Mouse (Mus musculus) neural tube, embryonic 10.5 days (tissue): ENCODE data around the gene H2al1a.
"Not testable (repeated sequence)": the region's sequence is repeated elsewhere in the genome, so short reads cannot be mapped to it uniquely, and the experiment has no call there.

Experiments
- DNase-seq: peaks from one replicate; pipeline ENCODE4 v3.0.0-alpha.2; 2017; ENCODE audit warnings: low spot score; ENCODE audit errors: extremely low spot score

Gene H2al1a

DNA sequence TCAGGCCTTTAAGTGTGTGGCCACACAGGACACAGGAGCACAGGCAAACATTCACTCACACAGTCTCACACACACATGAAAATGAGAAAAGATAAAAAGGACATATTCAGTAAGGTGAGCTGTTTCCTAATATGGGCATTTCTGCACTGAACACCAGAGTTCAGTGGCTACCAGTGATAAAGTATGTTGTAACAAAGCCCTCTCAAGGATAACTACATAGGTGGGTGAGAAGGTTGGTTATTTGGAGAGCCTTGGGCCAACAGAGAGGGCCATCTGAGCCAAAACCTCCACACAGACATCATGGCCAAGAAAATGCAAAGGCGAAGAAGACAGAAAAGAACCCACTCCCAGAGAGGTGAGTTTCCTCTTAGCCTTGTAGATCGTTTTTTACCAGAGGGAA is 28.5 kb downstream of the H2al1a start, which contains the start of gene H2al1j:
TSS of gene H2al1j (plus strand) at position 301 of the 400 bp plus-strand sequence.
- not testable (repeated sequence) for DNase-seq

DNA sequence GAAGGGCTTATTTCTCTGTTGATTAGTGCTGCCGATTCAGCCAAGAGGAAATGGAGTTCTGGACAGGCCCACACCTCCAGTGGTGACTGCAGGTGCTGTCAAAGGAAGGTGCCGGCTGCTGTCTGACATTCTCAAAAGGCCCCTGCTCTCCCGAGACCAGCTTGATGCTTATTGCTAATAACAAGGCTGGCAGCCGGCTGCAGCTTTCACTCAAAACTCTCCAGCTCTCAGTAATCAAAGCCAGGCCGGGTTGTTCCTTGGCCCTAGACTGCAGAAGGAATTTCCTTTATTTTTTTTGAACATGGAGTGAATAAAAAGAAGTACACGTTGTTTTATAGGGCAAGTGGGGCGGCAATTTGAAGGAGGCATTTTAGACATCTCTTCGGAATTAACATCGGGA is 46.7 kb downstream of the H2al1a start:
- DNase-seq, result no peak

DNA sequence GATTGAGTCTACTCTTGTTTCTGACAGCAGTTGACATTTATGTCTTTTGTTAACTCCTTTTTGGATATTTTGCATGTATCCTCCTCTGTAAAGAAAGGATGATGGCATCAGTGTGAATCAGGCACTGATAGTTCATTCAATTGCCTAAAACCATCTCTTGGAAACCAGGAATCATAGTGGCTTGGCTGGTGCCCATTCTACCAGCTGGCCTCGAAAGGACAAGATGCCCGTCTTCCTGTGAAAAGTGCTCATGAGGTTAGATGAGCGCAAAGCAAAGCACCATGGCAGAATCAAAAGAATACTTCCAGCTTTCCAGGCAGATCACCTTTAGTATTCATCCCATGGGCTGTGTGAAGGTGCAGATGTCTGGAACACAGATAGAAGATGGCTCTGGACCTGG is 47.7 kb downstream of the H2al1a start:
- no peak for DNase-seq
